ENCODE assay signal across 10 mouse cellular contexts in the genomic region with DNA sequence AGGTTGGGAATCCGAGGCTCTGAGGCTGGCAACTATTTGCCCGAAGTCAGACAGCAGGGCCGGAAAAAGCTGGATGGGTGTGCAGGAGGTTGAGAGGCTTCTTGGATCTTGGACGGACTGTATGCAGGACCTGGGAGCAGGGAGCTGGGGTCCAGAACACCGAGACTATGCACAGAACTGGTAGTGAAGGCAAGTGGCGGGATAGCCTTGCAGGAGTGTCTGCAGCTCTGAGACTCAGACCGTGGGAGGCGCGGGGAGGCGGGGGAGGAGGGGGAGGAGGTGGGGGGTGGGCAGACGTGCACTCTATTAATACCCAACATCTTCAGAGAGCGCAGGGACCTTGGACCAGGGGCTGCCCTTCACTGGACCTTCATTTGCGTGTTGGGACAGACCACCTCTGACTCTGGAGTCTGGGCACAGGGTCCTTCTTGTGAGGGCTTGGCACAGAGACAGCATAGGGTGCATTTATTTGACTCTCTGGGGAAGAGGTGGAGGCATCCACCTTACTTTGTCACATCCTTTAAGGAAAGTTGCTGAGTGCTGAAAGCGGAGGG. TPM values are rescaled to one million over a fixed set of nuclear protein-coding genes. Genes with fewer than 3 reads are reported as not detected.
DNase-seq lines count a peak whose midpoint lies in the region; ATAC-seq lines count a peak whose summit lies in the region.
"Had no signal": no experiment of that assay in that cellular context is flagged by ENCODE, and none has a peak within 500 bp of the region (broad histone marks: within the 10 kb centered on the region; RNA-seq: fewer than 3 reads in every experiment).

No protein-coding gene starts in this region.

- intact Hi-C loops in left cerebral cortex, postnatal 10 days (cut with DNase I): no loop called here

- H3K4me1 ChIP-seq in megakaryocyte, embryonic 14.5 days: peaks cover 8% of the 10 kb centered on the region
- H3K4me1 ChIP-seq in limb, embryonic 15.5 days: peaks cover 6% of the 10 kb centered on the region
- H3K4me1 ChIP-seq in stomach, embryonic 16.5 days (ENCODE audit: control insufficient read depth, insufficient read depth, low read length): no peaks in the 10 kb centered on the region

- ATAC-seq in frontal cortex, adult (ENCODE audit: low TSS enrichment): 0 out of 2 replicates have a peak, but pooled peaks have one; percentile 20
- ATAC-seq in megakaryocyte, adult 5-6 weeks (ENCODE audit: poor library complexity, severe bottlenecking): no peak
- no peak for ATAC-seq in limb, embryonic 15.5 days (ENCODE audit: insufficient number of reproducible peaks, low FRiP score, low TSS enrichment, low read depth)
- ATAC-seq in stomach, embryonic 16.5 days (ENCODE audit: insufficient read depth, low FRiP score): no peak
- ATAC-seq: activated CD4-positive, CD25-positive, alpha-beta regulatory T cell, adult 4 months had no signal

- no peak for DNase-seq in frontal cortex, postnatal 10 days (ENCODE audit: low spot score in 2 of 2)
- DNase-seq in cerebellum, postnatal 4 days (ENCODE audit: low spot score in 2 of 2): no peak
- DNase-seq in left cerebral cortex, postnatal 10 days (ENCODE audit: extremely low spot score in 1 of 2, low spot score in 2 of 2): no peak

- no peaks in the 10 kb centered on the region for H3K36me3 ChIP-seq in megakaryocyte, embryonic 14.5 days (replicated peaks; ENCODE audit: low read length)
- no peaks in the 10 kb centered on the region for H3K36me3 ChIP-seq in limb, embryonic 15.5 days
- H3K36me3 ChIP-seq in stomach, embryonic 16.5 days (ENCODE audit: control insufficient read depth, insufficient read depth, low read length): no peaks in the 10 kb centered on the region

- H3K27ac ChIP-seq in limb, embryonic 15.5 days: no peak overlapping the region
- H3K27ac ChIP-seq in stomach, embryonic 16.5 days (ENCODE audit: low read length): no peak overlapping the region

- H3K4me3 ChIP-seq in megakaryocyte, embryonic 14.5 days (replicated peaks): peak overlapping the region; percentile 80
- H3K4me3 ChIP-seq in limb, embryonic 15.5 days: peak overlapping the region; percentile 14
- H3K4me3 ChIP-seq in stomach, embryonic 16.5 days (replicated peaks; ENCODE audit: low read length): peak overlapping the region; percentile 22
- H3K4me3 ChIP-seq: erythroblast, embryonic 14.5 days had no signal

- no peak overlapping the region; the same call in 1 of the 2 replicates for H3K9ac ChIP-seq in limb, embryonic 15.5 days
- 0 out of 2 replicates have a peak overlapping the region, but pooled peaks have one; percentile 46 for H3K9ac ChIP-seq in stomach, embryonic 16.5 days (ENCODE audit: low read length)

- H3K9me3 ChIP-seq in megakaryocyte, embryonic 14.5 days: no peaks in the 10 kb centered on the region
- H3K9me3 ChIP-seq in limb, embryonic 15.5 days: no peaks in the 10 kb centered on the region
- H3K9me3 ChIP-seq in stomach, embryonic 16.5 days (replicated peaks; ENCODE audit: control insufficient read depth, low read length): no peaks in the 10 kb centered on the region

- 19% methylated on average over 13 of the region's 14 CpGs for WGBS in limb, embryonic 15.5 days
- 14% methylated on average over 13 of the region's 14 CpGs for WGBS in stomach, embryonic 16.5 days

- H3K4me2 ChIP-seq in limb, embryonic 15.5 days: peak overlapping the region; percentile 37
- peak overlapping the region; percentile 44; the same call in 1 of the 2 replicates for H3K4me2 ChIP-seq in stomach, embryonic 16.5 days (ENCODE audit: low read depth, low read length)

- peaks cover 46% of the 10 kb centered on the region for H3K27me3 ChIP-seq in megakaryocyte, embryonic 14.5 days (replicated peaks)
- peaks cover 19% of the 10 kb centered on the region for H3K27me3 ChIP-seq in limb, embryonic 15.5 days
- peaks cover 3% of the 10 kb centered on the region for H3K27me3 ChIP-seq in stomach, embryonic 16.5 days (ENCODE audit: control insufficient read depth, insufficient read depth, low read length)

RNA-seq across cellular contexts. Expression of a gene that starts 10.1 kb away (rescaled TPM):
- polyA plus RNA-seq in megakaryocyte, embryonic 14.5 days (2012; ENCODE audit: insufficient read depth, low replicate concordance): 0.22 TPM in 1 of 2 replicates, not detected in the other
- total RNA-seq in megakaryocyte, adult 5-6 weeks (2015): 2.5 and 3.3 TPM in 2 replicates
- 3.2 and 3.7 TPM in 2 replicates for total RNA-seq in megakaryocyte, adult 5-6 weeks (2017)
- polyA plus RNA-seq in limb, embryonic 15.5 days (2015; fragmentation: Nextera tagmentation; extraction: Ambion mirVana): 0.26 and 0.37 TPM in 2 replicates
- polyA plus RNA-seq in stomach, embryonic 16.5 days (2015; fragmentation: Nextera tagmentation; extraction: Ambion mirVana): 0.49 and 0.56 TPM in 2 replicates
- total RNA-seq in left cerebral cortex, postnatal 10 days (2021): not detected
- polyA plus RNA-seq: erythroblast, embryonic 14.5 days had no signal

RNA-seq across cellular contexts. Expression of a gene that starts 42.8 kb away (rescaled TPM):
- not detected in 2 replicates for polyA plus RNA-seq in megakaryocyte, embryonic 14.5 days (2012; ENCODE audit: insufficient read depth, low replicate concordance)
- total RNA-seq in megakaryocyte, adult 5-6 weeks (2015): 0.07 TPM in 1 of 2 replicates, not detected in the other
- total RNA-seq in megakaryocyte, adult 5-6 weeks (2017): 0.22 TPM in 1 of 2 replicates, not detected in the other
- polyA plus RNA-seq in limb, embryonic 15.5 days (2015; fragmentation: Nextera tagmentation; extraction: Ambion mirVana): 10.6 and 12.1 TPM in 2 replicates
- polyA plus RNA-seq in stomach, embryonic 16.5 days (2015; fragmentation: Nextera tagmentation; extraction: Ambion mirVana): 9.1 TPM in 2 replicates
- 10 to 100 TPM; 38.5 to 39.7 TPM for total RNA-seq in left cerebral cortex, postnatal 10 days (2021)
- polyA plus RNA-seq: erythroblast, embryonic 14.5 days had no signal

RNA-seq across cellular contexts. Expression of a gene that starts 52.9 kb away (rescaled TPM):
- 41.9 and 81.7 TPM in 2 replicates for polyA plus RNA-seq in megakaryocyte, embryonic 14.5 days (2012; ENCODE audit: insufficient read depth, low replicate concordance)
- 5.9 and 6.0 TPM in 2 replicates for total RNA-seq in megakaryocyte, adult 5-6 weeks (2015)
- total RNA-seq in megakaryocyte, adult 5-6 weeks (2017): 4.3 and 7.0 TPM in 2 replicates
- polyA plus RNA-seq in limb, embryonic 15.5 days (2015; fragmentation: Nextera tagmentation; extraction: Ambion mirVana): 16.4 and 21.5 TPM in 2 replicates
- polyA plus RNA-seq in stomach, embryonic 16.5 days (2015; fragmentation: Nextera tagmentation; extraction: Ambion mirVana): 4.9 and 5.0 TPM in 2 replicates
- total RNA-seq in left cerebral cortex, postnatal 10 days (2021): 10 to 100 TPM; 27.5 to 30.2 TPM

RNA-seq across cellular contexts. Expression of a gene that starts 55.2 kb away (rescaled TPM):
- polyA plus RNA-seq in megakaryocyte, embryonic 14.5 days (2012; ENCODE audit: insufficient read depth, low replicate concordance): 10.4 and 13.5 TPM in 2 replicates
- 26.8 and 28.8 TPM in 2 replicates for total RNA-seq in megakaryocyte, adult 5-6 weeks (2015)
- 19.4 and 20.7 TPM in 2 replicates for total RNA-seq in megakaryocyte, adult 5-6 weeks (2017)
- 34.3 and 39.5 TPM in 2 replicates for polyA plus RNA-seq in limb, embryonic 15.5 days (2015; fragmentation: Nextera tagmentation; extraction: Ambion mirVana)
- 31.0 and 33.7 TPM in 2 replicates for polyA plus RNA-seq in stomach, embryonic 16.5 days (2015; fragmentation: Nextera tagmentation; extraction: Ambion mirVana)
- total RNA-seq in left cerebral cortex, postnatal 10 days (2021): 10 to 100 TPM; 69.3 to 71.5 TPM

Comparison
In these comparisons a context has a peak if more than half of its experiments do, and no peak if none do; other contexts are left out.
1. H3K4me3 ChIP-seq: peak in every context shown above with its lines; median percentile 80 in megakaryocyte, embryonic 14.5 days; 22 in stomach, embryonic 16.5 days; 14 in limb, embryonic 15.5 days.
2. RNA of a gene that starts 42.8 kb away (polyA plus RNA-seq): 10.6 to 12.1 TPM in limb, embryonic 15.5 days and 9.1 TPM in stomach, embryonic 16.5 days; not detected in megakaryocyte, embryonic 14.5 days; every median in the first group is over 10 times any median in the second.